Mouse (Mus musculus) bone marrow, adult 2 months (tissue): ENCODE results near the gene Nat8f5.

Source experiments
- CTCF ChIP-seq: fragments of 200-500 bp; IDR thresholded peaks from 2 replicates; pipeline ENCODE4 v1.5.1; 2011; ENCODE audit warnings: low read length, control low read depth; ENCODE audit not compliant: control insufficient read depth, insufficient read depth
- POLR2A ChIP-seq: fragments of 200-500 bp; IDR thresholded peaks from 2 replicates; pipeline ENCODE4 v1.6.1; 2011; ENCODE audit warnings: low read depth, mild to moderate bottlenecking, control low read depth, low read length, borderline replicate concordance; ENCODE audit not compliant: control insufficient read depth

GRCm38 (mm10) chr6:85829462-85829861 lies 8.7 kb upstream of the Nat8f5 start:
- TF ChIP-seq CTCF (no peak), POLR2A (no peak)
